Mouse (Mus musculus): ENCODE measurements around the gene Duxf3.
"Not testable (repeated sequence)": the region's sequence is repeated elsewhere in the genome, so short reads cannot be mapped to it uniquely, and the experiment has no call there.

Gene Duxf3

DNA sequence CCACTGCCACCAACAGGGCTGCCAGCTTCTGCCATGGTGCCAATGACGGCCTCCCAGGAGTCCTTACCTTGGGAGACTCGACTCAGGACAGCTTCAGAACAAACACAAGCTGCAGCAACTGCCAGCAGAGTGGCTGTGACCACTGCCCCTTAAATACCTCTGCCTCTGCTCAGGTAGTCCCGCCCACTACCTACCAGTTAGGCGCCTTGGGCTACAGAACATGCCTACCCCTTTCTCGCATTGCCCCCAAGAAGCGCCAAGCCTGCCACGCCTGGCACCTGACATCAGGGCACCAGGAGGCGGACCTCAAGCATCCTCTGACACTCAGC, at the start of gene Duxf3:
TSS of gene Duxf3 (minus strand) at position 35 of the 329 bp plus-strand sequence.
- DNase-seq (ENCODE audit: low spot score) = not testable (repeated sequence)

- no peak for DNase-seq (ENCODE audit: low spot score)
Measured at GRCm38 (mm10) chr10:58282238-58282637, 49.8 kb upstream of the Duxf3 start.

DNA sequence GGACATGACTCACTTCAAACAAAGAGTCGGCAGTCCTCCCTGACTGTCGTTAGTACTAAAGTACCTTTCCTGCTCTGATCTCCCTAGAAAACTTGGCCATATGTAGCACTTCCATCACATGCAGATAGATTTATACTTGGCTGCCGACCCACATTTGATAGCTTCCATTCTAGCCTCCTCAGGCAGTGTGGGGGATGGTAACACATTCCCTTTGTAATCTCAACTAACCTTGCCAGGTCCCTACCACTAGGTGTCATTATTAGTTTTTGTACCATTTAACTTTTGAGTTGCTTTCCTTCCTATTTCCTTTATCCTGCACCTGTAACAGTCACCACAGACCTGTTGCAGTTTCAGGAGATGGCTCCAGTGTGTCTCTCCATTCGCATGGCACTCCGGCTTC, 26.0 kb upstream of the Duxf3 start:
- DNase-seq (ENCODE audit: low spot score) = no peak

DNA sequence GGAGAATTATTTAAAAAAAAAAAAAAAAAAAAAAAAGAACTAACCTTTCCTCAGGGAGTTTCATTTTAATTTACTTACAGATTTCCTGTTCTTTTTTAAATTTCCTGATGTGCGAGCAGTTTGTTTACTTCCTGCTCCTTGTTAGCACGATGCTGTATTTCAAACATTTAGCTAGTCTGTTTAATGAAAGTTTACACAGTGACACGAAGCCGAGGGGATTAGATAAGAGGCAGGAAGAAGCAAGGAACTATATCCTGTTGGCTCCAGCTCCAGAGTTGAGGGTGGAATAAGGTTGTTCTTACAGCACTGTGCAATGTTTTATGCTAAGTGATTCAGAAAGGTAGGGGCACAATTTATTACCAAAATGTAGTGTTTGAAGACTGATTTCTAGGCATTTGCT, 23.5 kb upstream of the Duxf3 start:
- no peak for DNase-seq (ENCODE audit: low spot score)

- DNase-seq (ENCODE audit: low spot score) = peak; percentile 96
Measured at GRCm38 (mm10) chr10:58255213-58255892, 22.9 kb upstream of the Duxf3 start, which contains the start of gene Gcc2. Gcc2 (plus strand) TSS chr10:58255497.

DNA sequence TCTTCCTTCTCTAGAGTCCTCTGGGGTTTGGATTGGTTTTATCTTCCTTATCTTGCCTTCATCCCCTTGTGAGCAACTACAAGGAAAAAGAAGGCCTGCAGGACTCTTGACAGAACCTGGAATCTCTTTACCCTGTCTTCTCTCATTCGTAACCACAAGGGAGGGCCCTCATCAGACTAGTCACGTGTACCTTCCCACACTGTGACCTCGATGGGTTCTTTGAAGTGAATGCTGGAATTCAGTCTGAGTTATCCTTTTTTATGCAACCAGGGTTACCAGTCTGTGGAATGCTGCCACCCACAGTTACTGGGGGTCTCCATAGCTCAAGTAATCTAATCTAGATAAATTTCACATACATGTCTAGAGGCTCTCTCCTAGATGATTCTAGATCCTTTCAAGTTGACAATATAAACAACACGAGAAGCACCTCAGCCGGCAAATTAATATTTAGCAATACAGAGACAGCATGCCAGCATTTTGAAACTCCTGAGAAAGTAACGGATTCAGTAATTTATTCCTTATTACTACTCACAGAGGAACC, 22.2 kb upstream of the Duxf3 start:
- DNase-seq (ENCODE audit: low spot score) = no peak

- no peak for DNase-seq (ENCODE audit: low spot score)
Measured at GRCm38 (mm10) chr10:58249535-58249934, 17.1 kb upstream of the Duxf3 start.

GRCm38 (mm10) chr10:58238984-58239740, 6.7 kb upstream of the Duxf3 start:
- DNase-seq (ENCODE audit: low spot score) = peak; percentile 55

- DNase-seq (ENCODE audit: low spot score) = no peak
Measured at GRCm38 (mm10) chr10:58236613-58237012, 4.1 kb upstream of the Duxf3 start, which contains the start of gene Gm4981. Gm4981 (minus strand) TSS chr10:58236701.

- DNase-seq (ENCODE audit: low spot score) = not testable (repeated sequence)
Measured at GRCm38 (mm10) chr10:58234985-58235384, 2.5 kb upstream of the Duxf3 start.

GRCm38 (mm10) chr10:58233740-58234121, 1.3 kb upstream of the Duxf3 start:
- not testable (repeated sequence) for DNase-seq (ENCODE audit: low spot score)

GRCm38 (mm10) chr10:58233054-58233739, 722 bp upstream of the Duxf3 start:
- not testable (repeated sequence) for DNase-seq (ENCODE audit: low spot score)

GRCm38 (mm10) chr10:58231779-58232640, 465 bp downstream of the Duxf3 start:
- peak; percentile 65 for DNase-seq (ENCODE audit: low spot score)

GRCm38 (mm10) chr10:58231088-58231487, 1.4 kb downstream of the Duxf3 start:
- not testable (repeated sequence) for DNase-seq (ENCODE audit: low spot score)

GRCm38 (mm10) chr10:58230021-58230420, 2.5 kb downstream of the Duxf3 start:
- not testable (repeated sequence) for DNase-seq (ENCODE audit: low spot score)

DNA sequence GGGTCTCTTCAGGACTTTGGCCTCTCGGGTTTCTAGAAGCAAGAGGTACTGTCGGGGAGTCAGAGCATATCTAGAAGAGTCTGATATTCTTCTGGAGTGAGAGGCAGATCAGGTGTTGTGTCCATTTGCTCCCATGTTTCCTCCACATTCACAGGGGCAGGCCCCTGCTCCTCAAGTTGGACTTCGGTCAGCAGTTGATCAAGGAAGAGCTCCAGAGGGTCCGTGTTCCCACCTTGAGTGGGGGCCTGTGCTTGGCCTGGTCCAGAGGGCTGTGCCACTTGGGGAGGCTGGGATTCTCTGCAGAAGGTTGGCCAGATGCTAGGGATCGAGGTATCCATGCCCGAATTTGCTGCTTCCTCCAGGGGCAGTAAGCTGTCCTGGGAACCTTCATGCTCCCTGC, 4.7 kb downstream of the Duxf3 start:
- DNase-seq (ENCODE audit: low spot score) = not testable (repeated sequence)

- not testable (repeated sequence) for DNase-seq (ENCODE audit: low spot score)
Measured at GRCm38 (mm10) chr10:58226357-58226756, 6.1 kb downstream of the Duxf3 start.

DNA sequence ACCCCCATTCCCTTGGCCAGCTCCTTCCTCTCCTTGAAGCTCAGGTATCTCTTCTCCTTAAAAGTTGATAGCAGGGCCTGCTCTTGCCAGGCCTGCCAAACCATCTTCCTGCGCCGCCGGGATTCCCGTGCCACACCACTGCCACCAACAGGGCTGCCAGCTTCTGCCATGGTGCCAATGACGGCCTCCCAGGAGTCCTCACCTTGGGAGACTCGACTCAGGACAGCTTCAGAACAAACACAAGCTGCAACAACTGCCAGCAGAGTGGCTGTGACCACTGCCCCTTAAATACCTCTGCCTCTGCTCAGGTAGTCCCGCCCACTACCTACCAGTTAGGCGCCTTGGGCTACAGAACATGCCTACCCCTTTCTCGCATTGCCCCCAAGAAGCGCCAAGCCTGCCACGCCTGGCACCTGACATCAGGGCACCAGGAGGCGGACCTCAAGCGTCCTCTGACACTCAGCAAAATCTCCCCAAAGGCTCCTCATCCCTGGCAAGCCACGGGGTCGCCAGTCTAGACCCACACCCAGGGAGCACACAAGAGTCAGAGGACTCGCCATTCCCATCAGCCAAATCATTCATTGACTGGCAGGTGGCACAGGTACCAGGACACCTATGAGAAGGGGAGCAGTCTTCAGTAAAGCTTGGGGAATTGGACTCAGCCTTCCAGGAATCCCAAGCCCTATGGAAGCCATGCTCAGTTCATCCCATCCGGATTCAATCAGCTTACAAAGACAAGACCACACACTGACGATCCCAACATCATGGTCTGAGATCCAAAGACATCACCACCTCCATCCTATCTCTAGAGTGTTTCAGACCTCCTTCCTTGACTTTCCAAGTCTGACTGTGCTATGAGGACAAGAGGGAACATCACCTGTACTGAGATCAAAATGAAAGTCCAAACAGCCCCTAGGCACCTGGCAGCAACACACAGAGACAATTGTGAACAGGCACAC, 7.4 kb downstream of the Duxf3 start, which contains the start of gene AW822073:
TSS of gene AW822073 (minus strand) at position 104 of the 959 bp plus-strand sequence.
- DNase-seq (ENCODE audit: low spot score) = not testable (repeated sequence)

GRCm38 (mm10) chr10:58223972-58224805, 8.3 kb downstream of the Duxf3 start:
- peak; percentile 57 for DNase-seq (ENCODE audit: low spot score)

All from T-cell, adult 2 months (primary cell).